Mouse (Mus musculus) midbrain, embryonic 15.5 days (tissue): ENCODE results near the gene Gab1. TPM values are rescaled to one million over a fixed set of nuclear protein-coding genes. Genes with fewer than 3 reads are reported as not detected.
"Not testable (repeated sequence)": the region's sequence is repeated elsewhere in the genome, so short reads cannot be mapped to it uniquely, and the experiment has no call there.

Experiments used
- ATAC-seq: fragments of 200-750 bp; cut with Nextera tagmentation; replicated peaks from 2 replicates; pipeline ENCODE4 v1.8.0; 2017; ENCODE audit warnings: moderate TSS enrichment
- H3K27ac ChIP-seq: fragments of 300-500 bp; sonication (generic); 2 replicates; pipeline ENCODE4 v1.5.1; 2015; ENCODE audit warnings: mild to moderate bottlenecking, inconsistent platforms
- H3K27me3 ChIP-seq: fragments of 300-500 bp; sonication (generic); replicated peaks from 2 replicates; pipeline ENCODE4 v1.6.1; 2015; ENCODE audit warnings: inconsistent platforms
- H3K36me3 ChIP-seq: fragments of 300-500 bp; sonication (generic); replicated peaks from 2 replicates; pipeline ENCODE4 v1.6.1; 2015; ENCODE audit warnings: inconsistent platforms
- H3K4me1 ChIP-seq: fragments of 300-500 bp; sonication (generic); 2 replicates; pipeline ENCODE4 v1.6.1; 2015; ENCODE audit warnings: inconsistent platforms
- H3K4me2 ChIP-seq: fragments of 300-500 bp; sonication (generic); 2 replicates; pipeline ENCODE4 v1.6.1; 2015; ENCODE audit warnings: inconsistent platforms, mild to moderate bottlenecking, moderate library complexity
- H3K4me3 ChIP-seq: fragments of 300-500 bp; sonication (generic); 2 replicates; pipeline ENCODE4 v1.5.1; 2015; ENCODE audit warnings: mild to moderate bottlenecking, inconsistent platforms
- H3K9ac ChIP-seq: fragments of 300-500 bp; sonication (generic); 2 replicates; pipeline ENCODE4 v1.6.1; 2015; ENCODE audit warnings: mild to moderate bottlenecking, inconsistent platforms
- H3K9me3 ChIP-seq: fragments of 300-500 bp; sonication (generic); 2 replicates; pipeline ENCODE4 v1.6.1; 2016; ENCODE audit warnings: inconsistent platforms
- WGBS: fragments of 180-500 bp; shearing (Covaris S2); methylation state at CpG from one replicate; pipeline ENCODE4 v1.1.7; 2015; ENCODE audit warnings: mixed read lengths; 5-methylcytosine and 5-hydroxymethylcytosine counted together
- polyA plus RNA-seq: library from polyadenylated mRNA; unstranded; fragments of >200 nt; fragmentation: Nextera tagmentation; extraction: Ambion mirVana; gene quantifications from 2 replicates; pipeline ENCODE4 v1.2.1, GENCODE M21; 2015

Gene Gab1
- polyA plus RNA-seq, 1 experiment from 2014 or later: 8.6 TPM

DNA sequence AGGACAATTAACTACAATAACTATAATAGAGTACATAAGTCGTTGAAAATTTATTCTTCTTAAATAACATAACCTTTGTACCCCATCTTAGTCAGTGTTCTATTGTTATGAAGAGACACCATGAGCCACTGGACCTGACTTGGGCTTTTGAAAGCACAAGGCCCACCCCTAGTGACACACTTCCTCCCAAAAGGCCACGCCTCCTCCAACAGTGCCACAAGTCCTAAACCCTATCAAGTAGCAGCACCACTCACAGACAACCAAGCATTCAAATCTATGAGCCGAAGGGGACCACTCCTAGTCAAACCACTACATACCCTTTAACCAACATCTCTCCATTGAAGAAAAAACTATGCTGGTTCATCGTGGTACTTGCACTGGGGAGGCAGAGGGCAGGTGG is 131.2 kb downstream of the Gab1 start:
- Histone ChIP-seq H3K27ac (no peak overlapping the region), H3K27me3 (no peaks in the 10 kb centered on the region), H3K9ac (no peak overlapping the region), H3K4me1 (no peaks in the 10 kb centered on the region), H3K4me2 (no peak overlapping the region), H3K36me3 (no peaks in the 10 kb centered on the region), H3K4me3 (no peak overlapping the region), H3K9me3 (no peaks in the 10 kb centered on the region)
- WGBS: 89% methylated on average over 4 of the region's 4 CpGs
- no peak for ATAC-seq

DNA sequence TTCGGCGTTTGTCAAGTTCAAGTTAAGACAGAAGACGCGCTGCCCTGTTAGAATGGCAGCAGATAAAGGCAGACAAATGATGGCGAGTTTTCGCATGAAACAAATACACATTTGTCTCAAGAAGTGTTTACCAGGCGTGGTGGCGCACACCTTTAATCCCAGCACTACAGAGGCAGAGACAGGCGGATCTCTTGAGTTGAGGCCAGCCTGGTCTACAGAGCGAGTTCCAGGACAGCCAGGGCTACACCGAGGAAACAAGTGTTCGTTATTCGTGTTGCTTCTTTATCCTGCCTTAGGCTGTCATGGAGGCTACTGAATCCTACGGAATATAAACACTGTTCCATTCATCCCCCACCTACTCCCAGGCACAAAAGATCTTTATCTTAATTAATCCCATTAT is 140.4 kb downstream of the Gab1 start:
- H3K9ac ChIP-seq: peak overlapping the region; percentile 61
- peak overlapping the region; percentile 63 for H3K4me3 ChIP-seq
- peaks cover 11% of the 10 kb centered on the region for H3K4me1 ChIP-seq
- H3K27ac ChIP-seq: peak overlapping the region; percentile 93
- H3K9me3 ChIP-seq: no peaks in the 10 kb centered on the region
- 14% methylated on average over 14 of the region's 14 CpGs for WGBS
- peak; percentile 71 for ATAC-seq
- 0 out of 2 replicates have a peak, but pooled peaks cover 6% of the 10 kb centered on the region for H3K36me3 ChIP-seq
- peak overlapping the region; percentile 51 for H3K4me2 ChIP-seq
- H3K27me3 ChIP-seq: no peaks in the 10 kb centered on the region

DNA sequence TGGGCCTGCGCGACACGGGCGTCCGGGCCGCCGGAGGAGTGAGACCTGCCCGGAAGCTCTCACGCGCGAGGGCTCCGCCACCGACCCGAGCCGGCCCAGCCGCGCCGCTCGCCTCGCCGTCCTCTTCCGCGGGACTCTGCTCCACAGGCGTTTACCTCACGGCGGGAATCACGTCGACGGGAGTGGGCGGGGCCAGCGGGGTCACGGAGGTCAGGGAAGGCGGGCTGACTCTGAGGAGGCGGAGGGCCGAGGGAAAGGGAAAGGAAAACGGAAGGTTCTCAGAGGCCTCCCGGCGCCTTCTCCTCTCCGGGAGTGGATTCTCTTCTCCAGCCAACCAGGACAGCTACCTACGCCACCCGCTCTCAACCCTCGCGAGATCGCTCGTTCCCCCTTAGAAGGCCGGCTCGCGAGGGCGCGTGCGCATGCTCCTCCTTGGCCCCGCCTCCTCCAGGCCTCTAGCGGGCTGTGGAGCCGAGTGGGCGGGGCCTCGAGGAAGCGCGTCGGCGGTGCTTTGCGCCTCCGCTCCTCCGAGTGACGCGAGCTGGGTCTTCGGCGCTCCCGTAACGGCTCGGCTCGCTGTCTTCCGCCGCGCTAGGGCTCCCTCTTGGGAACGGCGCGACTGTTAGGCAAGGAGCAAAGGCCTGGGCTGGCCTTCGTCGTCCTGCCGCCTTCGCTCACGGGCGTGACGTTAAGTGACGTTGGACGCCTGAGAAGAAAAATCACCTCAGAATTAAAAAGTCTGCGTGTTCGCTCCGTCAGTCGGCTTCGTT is 141.0 kb downstream of the Gab1 start, which contains the start of gene Smarca5:
Smarca5 (minus strand) TSS at position 343 of the 770 bp plus-strand sequence.
- not testable (repeated sequence) for H3K36me3 ChIP-seq, H3K9me3 ChIP-seq, H3K27me3 ChIP-seq
- H3K27ac ChIP-seq: peak within 1 kb of the TSS; percentile 93
- H3K9ac ChIP-seq: peak within 1 kb of the TSS; percentile 71
- H3K4me3 ChIP-seq: peak within 1 kb of the TSS; percentile 63
- peak; percentile 97 for ATAC-seq
- H3K4me2 ChIP-seq: peak within 1 kb of the TSS; percentile 74
- peaks cover 11% of the 10 kb centered on the region for H3K4me1 ChIP-seq
- WGBS: 2% methylated on average over 89 of the region's 91 CpGs

DNA sequence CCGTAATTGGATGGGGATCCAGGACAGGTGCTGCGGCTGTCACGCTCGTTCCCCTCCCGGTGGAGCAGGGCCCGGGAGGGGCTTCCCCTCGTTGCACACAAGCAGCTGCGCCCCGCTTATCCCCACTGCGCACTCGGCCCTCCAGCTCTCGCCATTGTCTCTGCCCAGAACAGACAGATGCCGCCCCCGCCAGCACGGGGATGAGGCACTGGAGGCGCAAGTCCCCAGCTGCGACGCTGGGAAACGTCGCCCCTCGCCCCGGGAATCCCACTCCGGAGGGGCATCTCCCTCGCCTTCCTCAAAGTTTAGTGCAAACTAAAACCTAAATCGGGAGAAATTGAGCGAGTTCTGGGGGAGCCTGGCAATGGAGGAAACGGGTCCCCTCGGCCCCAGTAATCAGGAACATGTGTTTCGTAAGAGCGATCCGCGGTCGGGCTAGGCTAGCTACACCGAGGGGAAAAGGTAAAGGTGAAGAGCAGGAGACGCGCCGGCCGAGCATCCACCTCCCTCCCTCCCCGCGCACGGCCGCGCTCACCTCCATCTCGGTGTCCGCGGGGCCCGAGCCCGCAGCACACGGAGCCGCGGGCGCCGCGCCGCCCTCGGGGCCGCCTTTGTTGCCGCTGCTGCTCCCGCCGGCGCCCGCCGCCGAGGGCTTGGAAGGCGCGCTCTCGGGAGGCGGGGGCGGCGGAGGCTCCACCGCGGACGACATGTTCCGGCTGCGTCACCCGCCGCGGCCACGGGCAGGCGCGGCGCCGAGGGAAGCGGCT is 141.7 kb downstream of the Gab1 start:
- H3K4me1 ChIP-seq: peaks cover 11% of the 10 kb centered on the region

DNA sequence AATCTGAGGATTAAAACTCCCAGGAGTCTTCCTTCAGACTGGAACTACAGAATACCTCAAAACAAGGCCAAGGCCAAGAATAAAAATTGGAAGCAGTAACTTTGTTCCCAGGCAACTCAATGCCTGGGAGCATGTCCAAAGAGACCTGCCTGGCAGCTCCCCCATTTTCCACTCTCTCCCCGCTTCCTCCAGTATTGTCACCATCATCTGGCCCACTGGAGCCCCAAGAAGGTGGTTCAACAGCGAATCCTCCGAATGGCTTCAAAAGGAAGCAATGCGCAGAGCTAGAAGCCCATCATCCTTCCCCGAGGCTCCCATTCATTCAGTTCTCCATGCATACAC is 142.3 kb downstream of the Gab1 start:
- no peak for ATAC-seq
- Histone ChIP-seq H3K9ac (peak overlapping the region; percentile 71), H3K36me3 (0 out of 2 replicates have a peak, but pooled peaks cover 8% of the 10 kb centered on the region), H3K4me3 (peak overlapping the region; percentile 63), H3K27ac (peak overlapping the region; percentile 93), H3K4me2 (peak overlapping the region; percentile 74), H3K9me3 (no peaks in the 10 kb centered on the region), H3K27me3 (no peaks in the 10 kb centered on the region), H3K4me1 (peaks cover 11% of the 10 kb centered on the region)
- 0% methylated on average over 5 of the region's 5 CpGs for WGBS

More for the DNA sequence above, 141.7 kb downstream of the Gab1 start:
- Histone ChIP-seq H3K9ac (peak overlapping the region; percentile 71), H3K27ac (peak overlapping the region; percentile 93), H3K9me3 (no peaks in the 10 kb centered on the region), H3K4me2 (peak overlapping the region; percentile 74), H3K27me3 (no peaks in the 10 kb centered on the region), H3K36me3 (0 out of 2 replicates have a peak, but pooled peaks cover 6% of the 10 kb centered on the region), H3K4me3 (peak overlapping the region; percentile 63)
- WGBS: 0% methylated on average over 81 of the region's 84 CpGs
- peak; percentile 77 for ATAC-seq

DNA sequence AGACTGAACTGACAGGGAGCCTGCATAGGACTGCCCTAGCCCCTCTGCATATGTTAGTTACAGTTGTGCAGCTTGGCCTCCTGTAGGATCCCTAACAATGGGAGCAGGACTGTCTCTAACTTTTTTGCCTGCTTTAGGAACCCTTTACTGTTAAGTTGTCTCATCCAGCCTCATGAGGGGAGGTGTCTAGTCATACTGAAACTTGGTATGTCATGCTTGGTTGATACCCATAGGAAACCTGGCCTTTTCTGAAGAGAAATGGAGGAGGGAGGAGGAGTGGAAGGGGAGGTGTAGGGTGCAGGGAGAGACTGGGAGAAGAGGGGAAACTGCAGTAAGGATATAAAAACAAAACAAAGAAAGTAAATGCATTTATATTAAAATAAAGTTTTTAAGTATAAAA is 148.0 kb downstream of the Gab1 start:
- Histone ChIP-seq H3K9ac (no peak overlapping the region), H3K36me3 (peaks cover 22% of the 10 kb centered on the region), H3K27ac (no peak overlapping the region), H3K27me3 (no peaks in the 10 kb centered on the region), H3K4me1 (peaks cover under 1% of the 10 kb centered on the region; the same call in 1 of the 2 replicates), H3K9me3 (no peaks in the 10 kb centered on the region), H3K4me3 (no peak overlapping the region), H3K4me2 (no peak overlapping the region)
- ATAC-seq: no peak

DNA sequence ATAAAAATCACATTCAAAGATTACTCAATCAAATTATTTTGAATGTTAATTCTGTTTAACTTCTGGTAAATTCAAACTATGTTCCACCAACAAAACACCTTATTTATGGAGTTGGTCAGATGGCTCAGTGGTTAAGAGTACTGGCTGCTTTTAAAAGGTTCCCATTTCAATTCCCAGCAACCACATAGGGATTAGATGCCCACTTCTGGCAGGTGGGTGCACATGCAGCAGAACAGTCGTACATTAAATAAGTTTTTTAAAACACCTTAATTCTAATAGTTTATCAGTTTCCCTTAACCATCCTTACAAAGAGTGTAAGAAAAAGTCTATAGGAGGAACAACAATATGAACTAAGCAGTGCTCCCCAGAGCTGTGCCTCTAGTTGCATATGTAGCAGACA is 165.9 kb downstream of the Gab1 start:
- no peak overlapping the region for H3K9ac ChIP-seq
- H3K36me3 ChIP-seq: peaks cover 37% of the 10 kb centered on the region
- H3K4me1 ChIP-seq: no peaks in the 10 kb centered on the region
- ATAC-seq: no peak
- H3K9me3 ChIP-seq: no peaks in the 10 kb centered on the region
- H3K4me3 ChIP-seq: no peak overlapping the region
- WGBS: 89% methylated on average over 1 of the region's 1 CpGs
- H3K27ac ChIP-seq: no peak overlapping the region
- no peak overlapping the region for H3K4me2 ChIP-seq
- H3K27me3 ChIP-seq: no peaks in the 10 kb centered on the region

Other genes starting within 250 kb of the Gab1 start
- gene Smarca5, start 141.0 kb downstream of the Gab1 start, polyA plus RNA-seq: 49.0 and 49.5 TPM in 2 replicates
- gene Usp38, start 134.4 kb upstream of the Gab1 start, polyA plus RNA-seq: 17.8 and 17.9 TPM in 2 replicates